In the genomic region with DNA sequence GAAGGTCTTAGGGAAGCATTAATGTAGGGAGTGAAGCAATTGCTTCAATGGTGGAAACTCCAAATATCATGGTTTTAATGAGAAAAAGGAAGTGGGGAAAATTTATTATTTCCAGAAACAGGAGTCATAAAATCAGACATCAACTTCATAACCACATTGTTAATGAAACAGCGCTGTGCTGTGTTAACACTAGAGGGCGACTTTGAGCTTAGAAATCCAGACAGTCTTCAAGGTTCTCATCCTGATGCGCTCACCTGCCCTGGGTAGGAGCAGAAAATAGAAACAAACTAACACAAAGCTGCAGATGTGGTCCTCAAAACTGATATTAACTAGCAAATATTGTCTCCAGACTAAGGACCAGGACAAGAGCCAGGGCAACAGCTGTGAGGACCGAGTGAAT, we compare ENCODE assay signal across 9 mouse cellular contexts. TPM values are rescaled to one million over a fixed set of nuclear protein-coding genes. Genes with fewer than 3 reads are reported as not detected.
DNase-seq lines count a peak whose midpoint lies in the region; ATAC-seq and TF ChIP-seq lines count a peak whose summit lies in the region.
"Had no signal": no experiment of that assay in that cellular context is flagged by ENCODE, and none has a peak within 500 bp of the region (broad histone marks: within the 10 kb centered on the region; RNA-seq: fewer than 3 reads in every experiment).

No protein-coding gene starts in this region.

- no peaks in the 10 kb centered on the region for H3K27me3 ChIP-seq in cerebellum, adult 2 months (ENCODE audit: control insufficient read depth, insufficient read depth, low read length)
- H3K27me3 ChIP-seq in midbrain, embryonic 14.5 days (ENCODE audit: control insufficient read depth, insufficient read depth, low read length) = no peaks in the 10 kb centered on the region

- H3K4me2 ChIP-seq in midbrain, embryonic 14.5 days (ENCODE audit: low read length) = no peak overlapping the region

- H3K27ac ChIP-seq in gastrocnemius, adult 2 months = no peak overlapping the region
- H3K27ac ChIP-seq in cerebellum, adult 2 months (ENCODE audit: insufficient read depth, low read length) = no peak overlapping the region
- no peak overlapping the region for H3K27ac ChIP-seq in midbrain, embryonic 14.5 days (replicated peaks; ENCODE audit: low read depth, low read length)

- peak; percentile 86 for TF ChIP-seq CTCF in gastrocnemius, adult 2 months (IDR thresholded peaks at IDR 0.05)
- TF ChIP-seq CTCF in cerebellum, adult 2 months (IDR thresholded peaks at IDR 0.05; ENCODE audit: borderline replicate concordance, insufficient read depth, low read depth, low read length) = peak; percentile 61

- no peak overlapping the region for H3K4me3 ChIP-seq in gastrocnemius, adult 2 months
- no peak overlapping the region for H3K4me3 ChIP-seq in cerebellum, adult 2 months (replicated peaks; ENCODE audit: insufficient read depth, low read depth, low read length)
- no peak overlapping the region for H3K4me3 ChIP-seq in midbrain, embryonic 14.5 days (replicated peaks; ENCODE audit: low read depth, low read length)

- ATAC-seq in midbrain, embryonic 14.5 days (ENCODE audit: low FRiP score, low TSS enrichment) = no peak; the same call in 1 of the 2 replicates

- intact Hi-C loops in gastrocnemius, adult 2 months (cut with DNase I) = loop anchor here (1.0 to 10.0 kb wide), 2 partner anchors 63 to 95 kb away; no protein-coding TSS in a partner anchor

- H3K9ac ChIP-seq in midbrain, embryonic 14.5 days (replicated peaks; ENCODE audit: low read length) = no peak overlapping the region

- 13% methylated on average over 4 of the region's 4 CpGs for WGBS in cerebellum, adult 2 months
- 19% methylated on average over 4 of the region's 4 CpGs for WGBS in midbrain, embryonic 14.5 days

- H3K4me1 ChIP-seq in cerebellum, adult 2 months (ENCODE audit: control insufficient read depth, insufficient read depth, low read length) = no peaks in the 10 kb centered on the region
- H3K4me1 ChIP-seq in midbrain, embryonic 14.5 days (ENCODE audit: control insufficient read depth, insufficient read depth, low read length) = no peaks in the 10 kb centered on the region

- TF ChIP-seq POLR2A in cerebellum, adult 2 months (IDR thresholded peaks at IDR 0.05; ENCODE audit: borderline replicate concordance, insufficient read depth, low read length) = no peak

- peak; percentile 38 for DNase-seq in gastrocnemius, adult 2 months
- no peak for DNase-seq in gastrocnemius, adult 8-10 months (ENCODE audit: low spot score in 2 of 2)
- DNase-seq in right cerebral cortex, adult 18-20 months = peak; percentile 31
- no peak for DNase-seq in right cerebral cortex, postnatal 36 days (ENCODE audit: low spot score in 2 of 2)
- DNase-seq in cerebellum, adult 2 months = peak; percentile 27 to 31
- peak; percentile 69 for DNase-seq in kidney, postnatal 10 days
- DNase-seq in midbrain, embryonic 14.5 days = peak; percentile 91
- DNase-seq in ovary, postnatal 36 days (ENCODE audit: low spot score) = no peak

- no peaks in the 10 kb centered on the region for H3K36me3 ChIP-seq in midbrain, embryonic 14.5 days (ENCODE audit: control insufficient read depth, insufficient read depth, low read length)

- H3K9me3 ChIP-seq in midbrain, embryonic 14.5 days (ENCODE audit: control insufficient read depth, low read length) = no peaks in the 10 kb centered on the region

RNA-seq across cellular contexts. Expression of gene H2-Ab1, which starts 7.6 kb away (rescaled TPM):
- 1 to 10 TPM; 3.1 to 4.7 TPM for total RNA-seq in gastrocnemius, adult 2 months (2021)
- 1 to 10 TPM; 2.3 to 4.7 (median 3.9) TPM for total RNA-seq in gastrocnemius, adult 8-10 months (2022)
- polyA plus RNA-seq in cerebellum, adult 2 months (2012; rRNA removed) = 4.0 TPM in 2 replicates
- polyA plus RNA-seq in midbrain, embryonic 14.5 days (2014; fragmentation: Nextera tagmentation; extraction: Ambion mirVana) = 1.1 and 2.0 TPM in 2 replicates

RNA-seq across cellular contexts. Expression of gene H2-Ob, which starts 11.2 kb away (rescaled TPM):
- total RNA-seq in gastrocnemius, adult 2 months (2021) = under 1 TPM in 1 of 2 experiments, not detected in 1; 0.11 TPM
- total RNA-seq in gastrocnemius, adult 8-10 months (2022) = under 1 TPM in 1 of 4 experiments, not detected in 3; 0.10 TPM
- 0.67 and 0.86 TPM in 2 replicates for polyA plus RNA-seq in cerebellum, adult 2 months (2012; rRNA removed)
- not detected in 2 replicates for polyA plus RNA-seq in midbrain, embryonic 14.5 days (2014; fragmentation: Nextera tagmentation; extraction: Ambion mirVana)
- polyA plus RNA-seq: neural tube, embryonic 14.5 days had no signal

RNA-seq across cellular contexts. Expression of gene H2-Aa, which starts 37.7 kb away (rescaled TPM):
- total RNA-seq in gastrocnemius, adult 2 months (2021) = 1 to 10 TPM; 5.3 to 6.0 TPM
- 1 to 10 TPM; 3.1 to 4.1 (median 3.5) TPM for total RNA-seq in gastrocnemius, adult 8-10 months (2022)
- 3.0 and 3.1 TPM in 2 replicates for polyA plus RNA-seq in cerebellum, adult 2 months (2012; rRNA removed)
- polyA plus RNA-seq in midbrain, embryonic 14.5 days (2014; fragmentation: Nextera tagmentation; extraction: Ambion mirVana) = 0.83 TPM in 1 of 2 replicates, not detected in the other

RNA-seq across cellular contexts. Expression of gene Tap2, which starts 46.6 kb away (rescaled TPM):
- total RNA-seq in gastrocnemius, adult 2 months (2021) = 1 to 10 TPM; 4.9 to 7.5 TPM
- total RNA-seq in gastrocnemius, adult 8-10 months (2022) = 1 to 10 TPM; 5.1 to 7.6 (median 6.7) TPM
- polyA plus RNA-seq in cerebellum, adult 2 months (2012; rRNA removed) = 9.1 and 10.0 TPM in 2 replicates
- 0.77 and 1.6 TPM in 2 replicates for polyA plus RNA-seq in midbrain, embryonic 14.5 days (2014; fragmentation: Nextera tagmentation; extraction: Ambion mirVana)

RNA-seq across cellular contexts. Expression of gene Psmb8, which starts 52.4 kb away (rescaled TPM):
- 1 to 10 TPM; 2.2 to 3.4 TPM for total RNA-seq in gastrocnemius, adult 2 months (2021)
- total RNA-seq in gastrocnemius, adult 8-10 months (2022) = 1 to 10 TPM; 2.1 to 4.3 (median 3.4) TPM
- polyA plus RNA-seq in cerebellum, adult 2 months (2012; rRNA removed) = 5.8 and 7.3 TPM in 2 replicates
- 1.1 and 5.1 TPM in 2 replicates for polyA plus RNA-seq in midbrain, embryonic 14.5 days (2014; fragmentation: Nextera tagmentation; extraction: Ambion mirVana)

Comparison
In these comparisons a context has a peak if more than half of its experiments do, and no peak if none do; other contexts are left out.
1. DNase-seq: peak in gastrocnemius, adult 2 months (single experiment), right cerebral cortex, adult 18-20 months (single experiment), cerebellum, adult 2 months (2 of 2), kidney, postnatal 10 days (single experiment) and midbrain, embryonic 14.5 days (single experiment); none in gastrocnemius, adult 8-10 months (0 of 2), right cerebral cortex, postnatal 36 days (0 of 2) and ovary, postnatal 36 days (single experiment).